Mouse (Mus musculus) small intestine, adult 2 months (tissue): ENCODE results near the gene Ccdc38.

Experiments used
- CTCF ChIP-seq: fragments of 200-500 bp; IDR thresholded peaks from 2 replicates; pipeline ENCODE4 v1.5.1; 2012; ENCODE audit warnings: low read depth, mild to moderate bottlenecking, control low read depth, inconsistent platforms, low read length, moderate library complexity, mixed read lengths; ENCODE audit not compliant: insufficient replicate concordance, insufficient read length; ENCODE audit errors: extremely low read depth
- POLR2A ChIP-seq: fragments of 200-500 bp; IDR thresholded peaks from 2 replicates; pipeline ENCODE4 v1.6.1; 2012; ENCODE audit warnings: low read depth, mild to moderate bottlenecking, control low read depth, inconsistent platforms, low read length, moderate library complexity

DNA sequence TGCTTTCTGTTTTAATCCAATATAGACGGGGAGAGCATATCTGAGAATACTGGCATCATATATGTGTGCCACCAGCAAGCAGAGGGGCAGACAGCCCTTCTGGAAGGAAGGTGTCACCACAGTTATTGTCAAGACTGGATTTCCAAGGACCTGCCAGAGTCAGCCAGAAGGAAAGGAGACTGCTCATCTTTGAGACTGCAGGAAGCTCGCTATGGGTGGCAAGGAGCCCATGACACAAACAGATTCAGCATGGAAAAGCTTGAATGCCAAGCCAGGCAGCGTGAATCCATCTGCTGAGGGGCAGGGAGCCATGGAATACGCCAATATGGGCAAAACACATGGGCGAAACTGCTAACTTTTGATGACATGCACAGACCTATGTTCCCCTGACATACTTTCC, 93.1 kb downstream of the Ccdc38 start:
- TF ChIP-seq POLR2A (no peak), CTCF (no peak)
